Mouse (Mus musculus) urinary bladder, postnatal 25 days (tissue): ENCODE results near the gene Triobp.
"Not testable (repeated sequence)": the region's sequence is repeated elsewhere in the genome, so short reads cannot be mapped to it uniquely, and the experiment has no call there.

Source experiments
- DNase-seq: peaks from one replicate; pipeline ENCODE4 v3.0.0; 2022; ENCODE audit warnings: low spot score

Triobp gene

DNA sequence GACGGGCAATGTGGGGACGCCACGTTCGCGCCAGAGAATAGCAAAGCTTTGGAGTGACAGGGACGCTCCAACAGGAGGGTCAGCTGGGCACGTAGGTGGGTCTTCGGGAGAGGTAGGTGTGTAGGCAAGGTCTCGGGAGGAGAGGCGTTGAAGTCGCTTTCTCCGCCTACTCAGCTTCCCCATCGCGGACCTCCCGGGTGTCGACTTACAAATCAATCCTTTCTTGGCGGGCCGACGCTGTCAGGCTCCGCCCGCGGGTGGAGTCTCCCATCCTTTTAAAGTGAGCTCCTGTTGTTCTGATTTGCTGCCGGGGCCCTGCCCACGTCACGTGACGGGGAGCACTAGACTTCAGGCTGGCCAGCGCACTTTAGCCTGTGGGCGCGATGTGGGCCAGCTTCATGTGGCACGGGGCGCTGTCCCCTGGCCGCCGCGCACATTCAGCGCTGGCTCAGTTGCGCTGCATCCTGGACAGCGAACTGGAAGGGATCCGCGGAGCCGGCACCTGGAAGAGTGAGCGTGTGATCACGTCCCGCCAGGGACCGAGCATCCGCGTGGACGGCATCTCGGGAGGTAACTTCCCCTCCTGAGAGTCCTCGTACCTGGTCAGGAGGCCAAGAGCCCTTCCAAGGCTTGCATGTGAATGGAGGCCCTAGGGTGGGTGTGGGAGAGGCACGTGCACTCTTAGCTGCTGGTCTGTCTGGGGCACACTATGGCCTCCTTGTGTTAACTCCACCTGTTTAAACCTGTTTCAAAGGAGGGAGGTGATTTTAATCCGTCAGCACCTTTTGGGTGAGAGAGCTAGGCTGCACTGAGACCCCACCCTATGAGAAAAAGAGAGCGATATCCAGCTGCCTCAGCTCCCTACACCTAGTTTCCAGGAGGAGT lies 83.3 kb downstream of the Triobp start:
- peak; percentile 79 for DNase-seq

DNA sequence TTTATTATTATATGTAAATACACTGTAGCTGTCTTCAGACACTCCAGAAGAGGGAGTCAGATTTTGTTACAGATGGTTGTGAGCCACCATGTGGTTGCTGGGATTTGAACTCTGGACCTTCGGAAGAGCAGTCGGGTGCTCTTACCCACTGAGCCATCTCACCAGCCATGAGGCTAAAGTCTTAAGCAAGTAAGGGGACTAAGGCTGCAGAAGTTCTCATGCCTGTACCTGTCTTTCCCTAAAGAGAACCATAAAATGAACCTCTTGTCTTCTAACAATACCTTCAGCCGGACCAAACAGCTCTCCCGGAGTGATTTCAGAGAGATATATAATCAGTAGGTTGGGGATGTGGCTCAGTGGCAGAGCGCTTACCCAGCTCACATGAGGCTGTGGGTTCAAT lies 84.4 kb downstream of the Triobp start:
- not testable (repeated sequence) for DNase-seq

GRCm38 (mm10) chr15:79037913-79038328 lies 90.4 kb downstream of the Triobp start:
- peak; percentile 80 for DNase-seq

- DNase-seq: no peak
Measured at GRCm38 (mm10) chr15:79038331-79038730, 90.8 kb downstream of the Triobp start.

GRCm38 (mm10) chr15:79038853-79039252 lies 91.3 kb downstream of the Triobp start:
- peak; percentile 76 for DNase-seq

DNA sequence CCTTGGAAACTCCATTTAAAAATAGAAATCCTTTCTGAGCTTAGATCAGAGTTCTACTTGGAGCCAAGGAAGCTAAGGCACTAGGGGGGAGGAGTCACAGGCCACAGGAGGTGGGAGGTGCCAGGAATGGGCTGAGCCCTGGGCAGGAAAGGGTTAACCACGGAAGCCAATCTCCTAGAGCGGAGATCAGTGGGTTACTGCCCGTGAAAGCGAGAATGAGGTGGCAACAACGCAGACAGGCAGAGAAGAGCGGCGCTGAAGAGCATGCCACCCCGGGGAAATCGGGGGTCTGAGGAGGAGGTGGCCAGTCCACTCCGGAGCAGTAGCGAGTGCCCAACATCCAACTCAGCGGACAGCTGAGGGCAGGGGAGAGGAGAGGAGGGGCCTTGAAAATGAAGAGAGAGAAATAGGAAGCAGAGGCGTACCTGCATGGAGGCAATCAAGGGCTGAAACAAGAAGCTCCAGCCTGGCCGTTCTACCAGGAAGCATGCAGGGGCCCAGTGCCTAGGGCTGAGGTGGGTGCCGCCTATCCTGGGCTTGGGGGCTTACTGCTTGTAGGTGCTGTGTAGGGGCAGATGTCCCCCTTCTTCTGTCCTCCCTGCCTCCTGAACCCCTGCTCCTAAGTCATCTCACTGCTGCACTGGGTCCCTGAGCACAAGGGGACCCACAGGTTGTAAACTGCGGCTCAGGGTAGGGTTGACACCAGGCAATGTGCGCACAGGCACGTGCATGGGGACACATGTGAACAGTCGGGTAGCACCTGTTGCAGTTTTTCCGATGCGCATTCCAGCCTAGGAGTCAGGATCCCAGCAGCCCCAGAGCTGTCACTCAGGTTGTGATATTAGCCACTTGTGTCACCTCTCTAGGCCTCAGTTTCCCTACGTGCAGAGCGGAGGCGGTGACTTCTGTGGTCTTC lies 93.2 kb downstream of the Triobp start:
- DNase-seq: no peak

GRCm38 (mm10) chr15:79041585-79041984 lies 94.1 kb downstream of the Triobp start, which contains the start of gene Galr3:
Galr3 (plus strand) TSS chr15:79041885.
- no peak for DNase-seq

- DNase-seq: no peak
Measured at GRCm38 (mm10) chr15:79042721-79043491, 95.4 kb downstream of the Triobp start.

- no peak for DNase-seq
Measured at GRCm38 (mm10) chr15:79044837-79045236, 97.3 kb downstream of the Triobp start.

DNA sequence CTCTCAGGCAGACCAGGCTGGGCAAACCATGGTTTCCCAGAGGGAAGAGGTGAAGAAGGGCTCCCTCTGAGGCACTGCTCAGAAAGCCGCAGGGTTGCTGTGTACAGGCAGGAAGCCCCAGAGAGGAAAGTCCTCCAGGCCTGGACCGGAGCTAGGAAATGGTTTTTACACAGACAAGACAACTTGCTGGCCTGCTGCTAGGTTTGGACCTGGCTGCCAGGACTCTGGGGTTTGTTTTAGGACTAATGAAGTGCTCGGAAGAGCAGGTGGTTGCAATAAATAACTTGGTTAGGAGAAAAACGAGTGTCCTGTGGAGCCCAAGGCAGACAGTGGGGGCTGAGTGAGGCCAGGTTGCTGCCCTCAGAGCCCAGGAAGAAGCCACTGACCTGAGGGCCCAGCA lies 100.7 kb downstream of the Triobp start:
- no peak for DNase-seq

DNA sequence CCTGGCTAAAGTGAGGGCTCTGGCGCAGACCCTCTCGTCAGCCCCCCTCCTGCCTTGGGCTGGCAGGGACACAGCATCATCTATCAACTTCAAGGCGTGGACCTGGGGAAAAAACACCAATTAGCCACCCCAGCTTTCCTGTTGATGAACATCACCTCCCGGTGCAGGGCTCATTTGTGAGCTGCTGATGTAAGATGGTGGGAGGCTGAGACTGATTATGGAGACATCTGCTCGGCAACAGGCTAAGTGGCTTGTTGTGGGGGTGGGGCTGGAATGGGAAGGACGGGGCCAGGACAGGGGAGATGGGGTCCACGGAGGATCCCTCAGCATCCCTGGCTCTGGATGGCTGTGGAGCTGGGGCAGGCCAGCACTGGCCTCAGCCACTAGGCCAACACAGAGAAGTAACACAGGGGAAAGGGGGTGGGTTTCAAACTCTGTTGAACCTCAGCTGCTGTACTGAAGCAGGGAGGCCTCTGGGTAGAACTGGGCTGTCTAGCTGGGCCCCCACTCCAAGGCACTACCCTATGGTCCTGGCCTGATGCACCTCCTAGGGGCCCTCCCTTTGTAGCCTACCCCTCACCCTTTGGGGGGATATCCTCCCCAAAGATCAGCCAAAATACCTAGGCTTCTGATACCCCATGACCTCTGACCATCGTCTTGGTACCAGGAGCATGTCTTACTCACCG lies 102.8 kb downstream of the Triobp start:
- DNase-seq: no peak

DNA sequence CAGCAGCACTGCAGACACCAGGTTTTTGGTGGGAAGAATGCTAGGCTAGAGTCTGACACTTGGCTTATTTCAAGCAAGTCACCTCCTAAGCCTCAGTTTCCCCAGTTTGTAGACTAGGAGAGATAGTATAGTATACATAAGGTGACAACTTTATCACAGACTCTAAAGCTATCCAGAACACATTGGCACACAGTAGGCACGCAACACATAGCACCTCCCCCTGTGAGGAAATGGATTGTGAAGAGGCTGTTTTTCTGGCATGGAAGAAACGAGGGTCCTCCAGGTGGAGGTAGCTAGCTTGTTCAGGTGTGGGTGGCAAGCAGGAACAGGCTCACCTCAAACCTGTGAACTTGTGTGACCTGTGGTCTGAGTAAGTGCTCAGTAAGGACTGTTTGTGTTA lies 103.4 kb downstream of the Triobp start:
- no peak for DNase-seq

- DNase-seq: no peak
Measured at GRCm38 (mm10) chr15:79051461-79052360, 104.2 kb downstream of the Triobp start.

DNA sequence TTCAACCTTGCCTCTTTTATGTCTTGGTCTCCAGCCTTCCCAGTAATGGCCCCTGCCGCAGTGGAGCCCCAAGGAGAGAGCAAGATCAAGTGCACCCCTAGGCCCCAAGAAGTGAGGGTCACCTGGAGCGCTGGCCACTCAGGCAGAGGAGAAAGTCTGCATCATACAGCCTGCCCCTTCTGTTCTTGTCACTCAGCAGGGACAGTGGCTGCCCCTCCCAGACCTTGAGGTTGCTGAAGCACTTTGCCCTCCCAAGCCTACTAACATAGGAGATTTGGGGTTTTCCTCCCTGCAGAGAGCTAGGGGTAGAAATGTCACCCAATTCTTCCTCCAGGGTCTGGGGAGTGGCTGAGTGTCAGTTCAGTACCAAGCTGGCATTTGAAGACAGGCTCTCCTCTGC lies 104.8 kb downstream of the Triobp start:
- DNase-seq: no peak
